Mouse (Mus musculus): ENCODE results near the gene Psmc5. TPM values are rescaled to one million over a fixed set of nuclear protein-coding genes. Genes with fewer than 3 reads are reported as not detected.

Gene Psmc5
- polyA plus RNA-seq, 1 experiment from 2014 or later = 396 TPM

DNA sequence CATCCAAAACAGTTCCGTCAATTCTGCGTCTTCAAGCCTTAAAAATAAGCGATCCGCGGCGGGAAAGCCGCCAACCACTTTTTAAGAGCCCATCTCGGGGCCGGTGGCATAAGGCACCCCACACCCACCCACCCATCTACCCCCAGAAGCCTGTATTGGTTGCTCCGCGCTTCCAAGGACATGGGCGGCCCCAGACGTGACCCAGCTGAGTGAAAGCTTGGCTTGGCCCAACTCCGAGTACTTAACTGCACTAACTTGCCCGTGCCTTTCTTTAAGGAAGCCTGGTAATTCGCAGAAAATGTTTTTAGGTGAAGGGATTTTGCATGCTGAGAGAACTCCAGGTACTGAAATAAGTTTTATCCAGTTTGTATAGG lies 17.3 kb downstream of the Psmc5 start:
- Histone ChIP-seq H3K4me2 (peak overlapping the region; percentile 85), H3K27me3 (ENCODE audit: control insufficient read depth, insufficient read depth, low read length) (no peaks in the 10 kb centered on the region), H3K9ac (ENCODE audit: low read length) (peak overlapping the region; percentile 97), H3K36me3 (ENCODE audit: control insufficient read depth, insufficient read depth, low read length) (no peaks in the 10 kb centered on the region), H3K9me3 (ENCODE audit: control insufficient read depth, low read length) (no peaks in the 10 kb centered on the region), H3K27ac (ENCODE audit: low read depth, low read length) (peak overlapping the region; percentile 57; the same call in 1 of the 2 replicates), H3K4me1 (ENCODE audit: control insufficient read depth, insufficient read depth, low read length) (peaks cover 11% of the 10 kb centered on the region), H3K4me3 (ENCODE audit: low read depth, low read length) (peak overlapping the region; percentile 96)
- ATAC-seq (ENCODE audit: low FRiP score) = peak; percentile 20; the same call in 1 of the 2 replicates
- no peak for DNase-seq (ENCODE audit: low spot score, missing footprints)
- 21% methylated on average over 16 of the region's 16 CpGs for WGBS

- WGBS = 94% methylated on average over 6 of the region's 6 CpGs
- H3K27ac ChIP-seq (ENCODE audit: low read depth, low read length) = no peak overlapping the region
- no peaks in the 10 kb centered on the region for H3K27me3 ChIP-seq (ENCODE audit: control insufficient read depth, insufficient read depth, low read length)
- H3K9me3 ChIP-seq (ENCODE audit: control insufficient read depth, low read length) = no peaks in the 10 kb centered on the region
- H3K36me3 ChIP-seq (ENCODE audit: control insufficient read depth, insufficient read depth, low read length) = no peaks in the 10 kb centered on the region
- H3K4me1 ChIP-seq (ENCODE audit: control insufficient read depth, insufficient read depth, low read length) = peaks cover 11% of the 10 kb centered on the region
- H3K4me3 ChIP-seq (ENCODE audit: low read depth, low read length) = peak overlapping the region; percentile 96; the same call in 1 of the 2 replicates
- H3K9ac ChIP-seq (ENCODE audit: low read length) = peak overlapping the region; percentile 97; the same call in 1 of the 2 replicates
- no peak overlapping the region for H3K4me2 ChIP-seq
- ATAC-seq (ENCODE audit: low FRiP score) (no peak), DNase-seq (ENCODE audit: low spot score, missing footprints) (no peak)
Observed at GRCm38 (mm10) chr11:106273811-106274210, 17.9 kb downstream of the Psmc5 start.

DNA sequence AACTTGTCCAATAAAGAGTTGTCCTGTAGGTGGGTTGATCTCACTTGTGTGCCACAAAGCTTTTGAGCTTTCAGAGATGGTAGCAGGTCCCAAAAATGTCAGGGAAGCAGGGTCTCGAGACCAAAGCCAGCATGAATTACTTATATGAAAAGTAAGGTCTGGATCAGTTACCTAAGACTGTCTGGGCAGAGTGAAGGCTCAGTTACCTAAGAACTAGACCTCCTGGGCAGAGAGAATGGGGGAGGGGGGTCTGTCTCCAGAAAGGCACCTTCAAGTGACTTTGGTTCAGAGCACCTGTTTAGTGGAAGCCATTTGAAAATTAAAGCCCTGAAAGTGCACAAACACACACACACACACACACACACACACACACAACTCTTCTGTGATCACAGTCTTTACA lies 18.4 kb downstream of the Psmc5 start:
- WGBS = 100% methylated on average over 1 of the region's 1 CpGs
- Histone ChIP-seq H3K27me3 (ENCODE audit: control insufficient read depth, insufficient read depth, low read length) (no peaks in the 10 kb centered on the region), H3K4me2 (no peak overlapping the region)

GRCm38 (mm10) chr11:106274971-106275411 lies 19.0 kb downstream of the Psmc5 start:
- Histone ChIP-seq H3K4me3 (ENCODE audit: low read depth, low read length) (no peak overlapping the region), H3K36me3 (ENCODE audit: control insufficient read depth, insufficient read depth, low read length) (no peaks in the 10 kb centered on the region), H3K4me2 (no peak overlapping the region), H3K9ac (ENCODE audit: low read length) (no peak overlapping the region), H3K27ac (ENCODE audit: low read depth, low read length) (no peak overlapping the region), H3K9me3 (ENCODE audit: control insufficient read depth, low read length) (no peaks in the 10 kb centered on the region), H3K4me1 (ENCODE audit: control insufficient read depth, insufficient read depth, low read length) (peaks cover 11% of the 10 kb centered on the region), H3K27me3 (ENCODE audit: control insufficient read depth, insufficient read depth, low read length) (no peaks in the 10 kb centered on the region)
- no peak for ATAC-seq (ENCODE audit: low FRiP score)
- 90% methylated on average over 7 of the region's 7 CpGs for WGBS
- no peak for DNase-seq (ENCODE audit: low spot score, missing footprints)

More for the DNA sequence above, 18.4 kb downstream of the Psmc5 start:
- DNase-seq (ENCODE audit: low spot score, missing footprints) = no peak
- Histone ChIP-seq H3K9me3 (ENCODE audit: control insufficient read depth, low read length) (no peaks in the 10 kb centered on the region), H3K36me3 (ENCODE audit: control insufficient read depth, insufficient read depth, low read length) (no peaks in the 10 kb centered on the region), H3K4me1 (ENCODE audit: control insufficient read depth, insufficient read depth, low read length) (peaks cover 11% of the 10 kb centered on the region), H3K9ac (ENCODE audit: low read length) (no peak overlapping the region), H3K4me3 (ENCODE audit: low read depth, low read length) (no peak overlapping the region), H3K27ac (ENCODE audit: low read depth, low read length) (no peak overlapping the region)
- ATAC-seq (ENCODE audit: low FRiP score) = no peak

GRCm38 (mm10) chr11:106276454-106276853 lies 20.5 kb downstream of the Psmc5 start, which contains the start of gene Tcam1:
Gene Tcam1, plus strand, starts transcription at chr11:106276672.
- peaks cover 6% of the 10 kb centered on the region for H3K4me1 ChIP-seq (ENCODE audit: control insufficient read depth, insufficient read depth, low read length)
- H3K27me3 ChIP-seq (ENCODE audit: control insufficient read depth, insufficient read depth, low read length) = no peaks in the 10 kb centered on the region
- WGBS = 13% methylated on average over 25 of the region's 25 CpGs
- ATAC-seq (ENCODE audit: low FRiP score) = no peak
- no peaks in the 10 kb centered on the region for H3K9me3 ChIP-seq (ENCODE audit: control insufficient read depth, low read length)
- DNase-seq (ENCODE audit: low spot score, missing footprints) = peak; percentile 99
- H3K36me3 ChIP-seq (ENCODE audit: control insufficient read depth, insufficient read depth, low read length) = no peaks in the 10 kb centered on the region
- no peak within 1 kb of the TSS for H3K4me3 ChIP-seq (ENCODE audit: low read depth, low read length)
- H3K4me2 ChIP-seq = peak within 1 kb of the TSS; percentile 19; the same call in 1 of the 2 replicates
- H3K27ac ChIP-seq (ENCODE audit: low read depth, low read length) = no peak within 1 kb of the TSS
- no peak within 1 kb of the TSS for H3K9ac ChIP-seq (ENCODE audit: low read length)

DNA sequence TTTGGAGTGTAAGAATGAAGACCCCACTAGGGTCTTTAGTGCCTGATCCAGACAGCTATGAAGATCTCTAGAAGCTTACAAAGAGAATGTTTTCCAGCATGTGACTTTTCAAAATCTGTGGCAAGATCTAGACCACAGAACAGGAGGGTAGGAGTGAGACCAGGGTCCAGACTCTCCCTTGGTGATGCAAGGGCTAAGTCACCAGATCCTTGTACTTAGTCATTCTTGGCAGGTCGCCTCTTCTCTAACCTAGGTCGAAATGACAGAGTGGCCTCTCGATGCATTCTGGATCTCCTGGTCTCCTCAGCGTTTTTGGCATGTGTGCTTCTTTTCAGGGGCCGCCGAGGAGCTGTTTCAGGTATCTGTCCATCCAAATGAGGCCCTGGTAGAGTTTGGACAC lies 26.5 kb downstream of the Psmc5 start:
- Histone ChIP-seq H3K4me1 (ENCODE audit: control insufficient read depth, insufficient read depth, low read length) (no peaks in the 10 kb centered on the region), H3K36me3 (ENCODE audit: control insufficient read depth, insufficient read depth, low read length) (no peaks in the 10 kb centered on the region), H3K9me3 (ENCODE audit: control insufficient read depth, low read length) (no peaks in the 10 kb centered on the region), H3K9ac (ENCODE audit: low read length) (no peak overlapping the region), H3K27me3 (ENCODE audit: control insufficient read depth, insufficient read depth, low read length) (no peaks in the 10 kb centered on the region), H3K27ac (ENCODE audit: low read depth, low read length) (no peak overlapping the region), H3K4me3 (ENCODE audit: low read depth, low read length) (no peak overlapping the region), H3K4me2 (no peak overlapping the region)
- no peak for DNase-seq (ENCODE audit: low spot score, missing footprints)
- no peak for ATAC-seq (ENCODE audit: low FRiP score)
- WGBS = 88% methylated on average over 6 of the region's 6 CpGs

DNA sequence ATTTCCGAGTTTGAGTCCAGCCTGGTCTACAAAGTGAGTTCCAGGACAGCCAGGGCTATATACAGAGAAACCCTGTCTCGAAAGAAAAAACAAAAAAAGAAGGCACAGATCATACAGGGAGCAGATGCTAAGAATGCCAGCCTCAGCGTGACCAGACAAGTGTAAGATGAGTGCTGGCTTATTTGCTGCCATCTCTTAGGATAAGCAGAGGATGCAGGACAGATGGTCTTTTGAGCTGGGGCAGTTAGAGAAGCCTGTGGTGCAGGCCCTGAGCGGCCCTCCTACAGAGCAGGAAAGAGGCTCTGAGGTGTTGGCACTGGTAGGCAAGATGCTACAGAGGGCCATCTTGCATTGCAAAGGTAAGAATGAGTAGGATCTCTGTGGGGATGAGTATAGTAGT lies 27.4 kb downstream of the Psmc5 start:
- Histone ChIP-seq H3K9ac (ENCODE audit: low read length) (no peak overlapping the region), H3K4me2 (no peak overlapping the region), H3K36me3 (ENCODE audit: control insufficient read depth, insufficient read depth, low read length) (no peaks in the 10 kb centered on the region), H3K27ac (ENCODE audit: low read depth, low read length) (no peak overlapping the region), H3K27me3 (ENCODE audit: control insufficient read depth, insufficient read depth, low read length) (no peaks in the 10 kb centered on the region), H3K4me3 (ENCODE audit: low read depth, low read length) (no peak overlapping the region), H3K4me1 (ENCODE audit: control insufficient read depth, insufficient read depth, low read length) (no peaks in the 10 kb centered on the region), H3K9me3 (ENCODE audit: control insufficient read depth, low read length) (no peaks in the 10 kb centered on the region)
- DNase-seq (ENCODE audit: low spot score, missing footprints) (no peak), ATAC-seq (ENCODE audit: low FRiP score) (no peak)
- 86% methylated on average over 4 of the region's 4 CpGs for WGBS

GRCm38 (mm10) chr11:106284126-106284525 lies 28.2 kb downstream of the Psmc5 start:
- H3K4me2 ChIP-seq = no peak overlapping the region
- no peak overlapping the region for H3K9ac ChIP-seq (ENCODE audit: low read length)
- H3K9me3 ChIP-seq (ENCODE audit: control insufficient read depth, low read length) = no peaks in the 10 kb centered on the region
- 64% methylated on average over 8 of the region's 8 CpGs for WGBS
- no peak for ATAC-seq (ENCODE audit: low FRiP score)
- H3K4me3 ChIP-seq (ENCODE audit: low read depth, low read length) = no peak overlapping the region
- H3K27ac ChIP-seq (ENCODE audit: low read depth, low read length) = no peak overlapping the region
- no peaks in the 10 kb centered on the region for H3K4me1 ChIP-seq (ENCODE audit: control insufficient read depth, insufficient read depth, low read length)
- no peaks in the 10 kb centered on the region for H3K27me3 ChIP-seq (ENCODE audit: control insufficient read depth, insufficient read depth, low read length)
- H3K36me3 ChIP-seq (ENCODE audit: control insufficient read depth, insufficient read depth, low read length) = no peaks in the 10 kb centered on the region
- DNase-seq (ENCODE audit: low spot score, missing footprints) = peak; percentile 19

DNA sequence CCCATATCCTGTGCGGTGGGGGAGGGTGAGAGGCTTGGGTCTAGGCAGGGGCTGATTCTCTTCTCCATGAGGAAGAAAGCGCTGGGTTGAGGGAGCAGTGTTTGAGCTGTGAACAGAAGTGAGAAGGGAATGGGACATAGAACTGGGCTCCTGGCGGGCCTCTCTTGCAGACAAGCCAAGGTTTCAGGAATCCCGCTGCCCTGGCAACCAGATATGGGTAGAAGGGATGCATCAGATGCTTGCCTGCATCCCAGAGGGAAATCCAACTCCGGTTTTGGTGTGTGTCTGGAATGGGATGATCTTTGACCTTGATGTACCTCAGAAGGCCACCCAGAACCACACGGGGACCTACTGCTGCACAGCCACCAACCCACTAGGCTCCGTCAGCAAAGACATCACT lies 30.3 kb downstream of the Psmc5 start:
- no peaks in the 10 kb centered on the region for H3K9me3 ChIP-seq (ENCODE audit: control insufficient read depth, low read length)
- no peak for DNase-seq (ENCODE audit: low spot score, missing footprints)
- WGBS = 89% methylated on average over 7 of the region's 7 CpGs
- H3K27me3 ChIP-seq (ENCODE audit: control insufficient read depth, insufficient read depth, low read length) = no peaks in the 10 kb centered on the region
- no peak overlapping the region for H3K4me3 ChIP-seq (ENCODE audit: low read depth, low read length)
- no peak overlapping the region for H3K4me2 ChIP-seq
- no peaks in the 10 kb centered on the region for H3K36me3 ChIP-seq (ENCODE audit: control insufficient read depth, insufficient read depth, low read length)
- no peak overlapping the region for H3K9ac ChIP-seq (ENCODE audit: low read length)
- no peak overlapping the region for H3K27ac ChIP-seq (ENCODE audit: low read depth, low read length)
- no peak for ATAC-seq (ENCODE audit: low FRiP score)
- H3K4me1 ChIP-seq (ENCODE audit: control insufficient read depth, insufficient read depth, low read length) = no peaks in the 10 kb centered on the region

Measured in midbrain, embryonic 11.5 days (tissue).